Mouse (Mus musculus) limb, embryonic 11.5 days (tissue): ENCODE measurements around the gene Smarca2. TPM values are rescaled to one million over a fixed set of nuclear protein-coding genes. Genes with fewer than 3 reads are reported as not detected.
A peak's percentile ranks its signal among the peaks of the same experiment; 100 is the strongest.

Experiments
- ATAC-seq: fragments of 200-750 bp; cut with Nextera tagmentation; 2 replicates; pipeline ENCODE4 v1.8.0; 2017; ENCODE audit warnings: low read depth; ENCODE audit not compliant: insufficient number of reproducible peaks, low FRiP score, low TSS enrichment
- DNase-seq: peaks from one replicate; pipeline ENCODE4 v3.0.0-alpha.2; 2015; ENCODE audit warnings: low spot score
- H3K27ac ChIP-seq: fragments of 300-500 bp; sonication (generic); replicated peaks from 2 replicates; pipeline ENCODE4 v1.5.1; 2014; ENCODE audit warnings: low read depth, mild to moderate bottlenecking, low read length
- H3K27me3 ChIP-seq: fragments of 300-500 bp; sonication (generic); 2 replicates; pipeline ENCODE4 v1.6.1; 2014; ENCODE audit warnings: mild to moderate bottlenecking, low read length, mixed read lengths; ENCODE audit not compliant: control insufficient read depth, insufficient read depth
- H3K36me3 ChIP-seq: fragments of 300-500 bp; sonication (generic); 2 replicates; pipeline ENCODE4 v1.6.1; 2014; ENCODE audit warnings: mild to moderate bottlenecking, low read length, moderate library complexity, mixed read lengths; ENCODE audit not compliant: control insufficient read depth, insufficient read depth
- H3K4me1 ChIP-seq: fragments of 300-500 bp; sonication (generic); 2 replicates; pipeline ENCODE4 v1.6.1; 2014; ENCODE audit warnings: low read length, mixed read lengths; ENCODE audit not compliant: control insufficient read depth, insufficient read depth
- H3K4me2 ChIP-seq: fragments of 300-500 bp; sonication (generic); 2 replicates; pipeline ENCODE4 v1.6.1; 2014; ENCODE audit warnings: low read depth, mild to moderate bottlenecking, moderate library complexity; ENCODE audit not compliant: severe bottlenecking
- H3K4me3 ChIP-seq: fragments of 300-500 bp; sonication (generic); 2 replicates; pipeline ENCODE4 v1.5.1; 2014; ENCODE audit warnings: low read depth, low read length
- H3K9ac ChIP-seq: fragments of 300-500 bp; sonication (generic); 2 replicates; pipeline ENCODE4 v1.6.1; 2014; ENCODE audit warnings: mild to moderate bottlenecking, low read length
- H3K9me3 ChIP-seq: fragments of 300-500 bp; sonication (generic); 2 replicates; pipeline ENCODE4 v1.6.1; 2016; ENCODE audit warnings: low read length; ENCODE audit not compliant: control insufficient read depth
- WGBS: fragments of 180-500 bp; shearing (Covaris S2); extraction: QIAGEN DNeasy Blood & Tissue Kit; methylation state at CpG from one replicate; pipeline ENCODE4 v1.1.7; 2014; 5-methylcytosine and 5-hydroxymethylcytosine counted together
- polyA plus RNA-seq: library from polyadenylated mRNA; unstranded; fragments of >200 nt; fragmentation: Nextera tagmentation; extraction: Ambion mirVana; gene quantifications from 2 replicates; pipeline ENCODE4 v1.2.1, GENCODE M21; 2014

Smarca2 gene
- polyA plus RNA-seq, result 60.0 and 61.8 TPM in 2 replicates

GRCm38 (mm10) chr19:26604755-26605300, at the start of gene Smarca2:
Smarca2 (plus strand) TSS chr19:26605050.
- DNase-seq, result peak; percentile 93
- Histone ChIP-seq H3K4me1 (peaks cover 3% of the 10 kb centered on the region; the same call in 1 of the 2 replicates), H3K36me3 (no peaks in the 10 kb centered on the region), H3K27ac (peak within 1 kb of the TSS; percentile 67; the same call in 1 of the 2 replicates), H3K9ac (peak within 1 kb of the TSS; percentile 52), H3K4me2 (peak within 1 kb of the TSS; percentile 100), H3K27me3 (peaks cover 4% of the 10 kb centered on the region; the same call in 1 of the 2 replicates), H3K9me3 (no peaks in the 10 kb centered on the region), H3K4me3 (peak within 1 kb of the TSS; percentile 67)
- WGBS, result 0% methylated on average over 45 of the region's 45 CpGs
- ATAC-seq, result peak; percentile 88

GRCm38 (mm10) chr19:26564850-26565249, 40.0 kb upstream of the Smarca2 start:
- no peak overlapping the region for H3K27ac ChIP-seq
- no peak overlapping the region for H3K9ac ChIP-seq
- H3K4me2 ChIP-seq, result no peak overlapping the region
- no peak for DNase-seq
- peaks cover 5% of the 10 kb centered on the region; the same call in 1 of the 2 replicates for H3K4me1 ChIP-seq
- H3K4me3 ChIP-seq, result no peak overlapping the region
- H3K36me3 ChIP-seq, result no peaks in the 10 kb centered on the region
- no peak for ATAC-seq
- 39% methylated on average over 2 of the region's 2 CpGs for WGBS
- no peaks in the 10 kb centered on the region for H3K27me3 ChIP-seq
- no peaks in the 10 kb centered on the region for H3K9me3 ChIP-seq

- H3K9ac ChIP-seq, result no peak overlapping the region
- no peaks in the 10 kb centered on the region for H3K9me3 ChIP-seq
- no peak overlapping the region for H3K27ac ChIP-seq
- DNase-seq, result peak; percentile 55
- H3K4me3 ChIP-seq, result no peak overlapping the region
- no peaks in the 10 kb centered on the region for H3K27me3 ChIP-seq
- 35% methylated on average over 9 of the region's 9 CpGs for WGBS
- no peaks in the 10 kb centered on the region for H3K36me3 ChIP-seq
- peaks cover 5% of the 10 kb centered on the region; the same call in 1 of the 2 replicates for H3K4me1 ChIP-seq
- no peak overlapping the region for H3K4me2 ChIP-seq
- ATAC-seq, result no peak
Observed at GRCm38 (mm10) chr19:26566109-26566508, 38.7 kb upstream of the Smarca2 start.

GRCm38 (mm10) chr19:26568236-26568635, 36.6 kb upstream of the Smarca2 start:
- Histone ChIP-seq H3K9me3 (no peaks in the 10 kb centered on the region), H3K36me3 (no peaks in the 10 kb centered on the region), H3K9ac (no peak overlapping the region), H3K27ac (no peak overlapping the region), H3K4me3 (no peak overlapping the region), H3K4me2 (no peak overlapping the region), H3K27me3 (no peaks in the 10 kb centered on the region), H3K4me1 (peaks cover 5% of the 10 kb centered on the region; the same call in 1 of the 2 replicates)
- ATAC-seq (no peak), DNase-seq (no peak)
- WGBS, result 89% methylated on average over 5 of the region's 5 CpGs

GRCm38 (mm10) chr19:26568941-26569340, 35.9 kb upstream of the Smarca2 start:
- Histone ChIP-seq H3K9ac (no peak overlapping the region), H3K27me3 (no peaks in the 10 kb centered on the region), H3K4me1 (peaks cover 5% of the 10 kb centered on the region; the same call in 1 of the 2 replicates), H3K27ac (no peak overlapping the region), H3K4me2 (no peak overlapping the region), H3K36me3 (no peaks in the 10 kb centered on the region), H3K9me3 (no peaks in the 10 kb centered on the region), H3K4me3 (no peak overlapping the region)
- WGBS, result 93% methylated on average over 5 of the region's 5 CpGs
- ATAC-seq, result no peak
- DNase-seq, result no peak

- WGBS, result 84% methylated on average over 1 of the region's 1 CpGs
- DNase-seq (no peak), ATAC-seq (no peak)
- H3K4me1 ChIP-seq, result peaks cover 5% of the 10 kb centered on the region; the same call in 1 of the 2 replicates
- H3K9ac ChIP-seq, result no peak overlapping the region
- H3K27ac ChIP-seq, result no peak overlapping the region
- no peaks in the 10 kb centered on the region for H3K27me3 ChIP-seq
- H3K36me3 ChIP-seq, result no peaks in the 10 kb centered on the region
- H3K9me3 ChIP-seq, result no peaks in the 10 kb centered on the region
- no peak overlapping the region for H3K4me2 ChIP-seq
- H3K4me3 ChIP-seq, result no peak overlapping the region
Observed at GRCm38 (mm10) chr19:26569461-26569860, 35.4 kb upstream of the Smarca2 start.

GRCm38 (mm10) chr19:26579645-26580044, 25.2 kb upstream of the Smarca2 start:
- Histone ChIP-seq H3K27me3 (no peaks in the 10 kb centered on the region), H3K27ac (no peak overlapping the region), H3K9ac (no peak overlapping the region), H3K4me2 (no peak overlapping the region), H3K4me1 (no peaks in the 10 kb centered on the region), H3K36me3 (no peaks in the 10 kb centered on the region), H3K9me3 (no peaks in the 10 kb centered on the region), H3K4me3 (no peak overlapping the region)
- no peak for DNase-seq
- no peak for ATAC-seq
- WGBS, result 88% methylated on average over 5 of the region's 5 CpGs

GRCm38 (mm10) chr19:26580061-26580460, 24.8 kb upstream of the Smarca2 start:
- 87% methylated on average over 1 of the region's 1 CpGs for WGBS
- no peak for DNase-seq
- Histone ChIP-seq H3K27me3 (no peaks in the 10 kb centered on the region), H3K36me3 (no peaks in the 10 kb centered on the region), H3K9ac (no peak overlapping the region), H3K4me2 (no peak overlapping the region), H3K4me1 (no peaks in the 10 kb centered on the region), H3K9me3 (no peaks in the 10 kb centered on the region), H3K27ac (no peak overlapping the region), H3K4me3 (no peak overlapping the region)
- ATAC-seq, result no peak

- Histone ChIP-seq H3K27me3 (no peaks in the 10 kb centered on the region), H3K36me3 (no peaks in the 10 kb centered on the region), H3K4me2 (no peak overlapping the region), H3K9me3 (no peaks in the 10 kb centered on the region), H3K4me3 (no peak overlapping the region), H3K27ac (no peak overlapping the region), H3K9ac (no peak overlapping the region), H3K4me1 (no peaks in the 10 kb centered on the region)
- ATAC-seq, result no peak
- DNase-seq, result no peak
Observed at GRCm38 (mm10) chr19:26594661-26595060, 10.2 kb upstream of the Smarca2 start.
